8 mouse cellular contexts compared by ENCODE assay signal in the genomic region with DNA sequence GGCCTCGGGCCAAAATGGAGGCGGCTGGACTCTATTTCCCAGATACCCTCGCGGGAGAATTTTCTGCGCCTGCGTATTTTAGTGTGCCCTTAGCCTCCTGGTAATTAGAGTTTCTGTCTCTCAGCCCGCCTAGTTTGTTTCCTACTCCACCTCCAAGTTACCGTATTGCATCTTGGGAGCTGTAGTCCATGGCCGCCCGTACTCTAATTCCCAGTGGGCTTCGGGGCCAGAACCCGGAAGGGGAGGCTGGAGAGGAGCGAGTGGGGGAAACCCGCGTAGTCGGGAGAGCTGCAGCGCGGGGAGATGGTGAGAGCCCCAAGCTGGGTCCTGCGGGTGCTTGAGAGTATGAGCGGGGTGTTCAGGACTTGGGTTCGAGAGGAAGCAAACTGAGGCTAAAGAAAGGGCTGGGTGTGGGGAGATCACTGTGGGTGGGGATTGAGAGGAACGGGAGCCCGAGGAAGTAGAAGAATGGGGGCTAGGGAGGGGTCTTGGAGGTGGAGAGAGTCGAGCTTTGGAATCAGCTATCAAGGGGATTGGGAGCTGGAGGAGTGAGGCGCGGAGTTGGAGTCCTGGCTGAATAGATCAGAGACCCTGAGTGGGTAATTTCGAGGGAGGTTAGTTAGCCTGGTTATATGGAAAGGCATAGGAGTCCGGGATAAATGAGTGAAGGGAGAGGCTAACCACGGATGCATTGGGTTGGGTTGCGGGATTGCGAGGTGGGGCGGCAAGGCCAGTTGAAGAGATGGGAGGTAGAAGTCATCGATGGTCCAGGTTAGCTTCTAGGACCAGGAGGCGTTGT. TPM values are rescaled to one million over a fixed set of nuclear protein-coding genes. Genes with fewer than 3 reads are reported as not detected.
DNase-seq lines count a peak whose midpoint lies in the region; ATAC-seq lines count a peak whose summit lies in the region.

A gene (plus strand): TSS at position 229 of the 799 bp plus-strand sequence.

- no peaks in the 10 kb centered on the region for H3K36me3 ChIP-seq in intestine, embryonic 14.5 days (ENCODE audit: control insufficient read depth, insufficient read depth, low read length)

- intact Hi-C loops in left cerebral cortex, postnatal 14 days (cut with DNase I): no loop called here

- peak within 1 kb of the TSS; percentile 94 for H3K4me2 ChIP-seq in intestine, embryonic 14.5 days (ENCODE audit: low read length)

- H3K9ac ChIP-seq in intestine, embryonic 14.5 days (ENCODE audit: low read length): peak within 1 kb of the TSS; percentile 67

- ATAC-seq in intestine, embryonic 14.5 days (replicated peaks; ENCODE audit: low FRiP score, low TSS enrichment, low read depth): peak; percentile 89

- WGBS in intestine, embryonic 14.5 days: 2% methylated on average over 34 of the region's 34 CpGs

- peaks cover 8% of the 10 kb centered on the region for H3K4me1 ChIP-seq in intestine, embryonic 14.5 days (replicated peaks; ENCODE audit: control insufficient read depth, insufficient read depth, low read length)

- H3K27ac ChIP-seq in intestine, embryonic 14.5 days (ENCODE audit: low read depth): no peak within 1 kb of the TSS

- no peaks in the 10 kb centered on the region for H3K27me3 ChIP-seq in intestine, embryonic 14.5 days (replicated peaks; ENCODE audit: control insufficient read depth, insufficient read depth, low read length)

- H3K4me3 ChIP-seq in intestine, embryonic 14.5 days (ENCODE audit: low read depth, low read length): peak within 1 kb of the TSS; percentile 85

- peaks cover 7% of the 10 kb centered on the region; the same call in 1 of the 2 replicates for H3K9me3 ChIP-seq in intestine, embryonic 14.5 days (ENCODE audit: control insufficient read depth, low read length)

- DNase-seq in adrenal gland, adult 18-20 months (ENCODE audit: low spot score in 2 of 2): peak; percentile 79 to 81
- DNase-seq in embryo, embryonic 11 days: peak; percentile 97
- DNase-seq in gastrocnemius, postnatal 25 days: peak; percentile 95
- peak; percentile 89 for DNase-seq in intestine, embryonic 14.5 days (ENCODE audit: low spot score)
- peak; percentile 94 to 97 for DNase-seq in left cerebral cortex, postnatal 14 days (ENCODE audit: low spot score in 2 of 2)
- DNase-seq in mesoderm, embryonic 11.5 days (ENCODE audit: low read depth, low spot score): peak; percentile 97
- DNase-seq in right cerebral cortex, postnatal 36 days (ENCODE audit: low spot score in 2 of 2): peak; percentile 91 to 95
- DNase-seq in yolk sac, embryonic 10.5 days (ENCODE audit: low spot score): peak; percentile 96

RNA-seq across cellular contexts. Expression of the gene that starts here (rescaled TPM):
- 10 to 100 TPM; 12.6 to 15.4 TPM for total RNA-seq in adrenal gland, adult 18-20 months (2021)
- 1 to 10 TPM; 2.9 TPM for total RNA-seq in gastrocnemius, postnatal 25 days (2021)
- polyA plus RNA-seq in intestine, embryonic 14.5 days (2014; fragmentation: Nextera tagmentation; extraction: Ambion mirVana): 8.1 and 8.8 TPM in 2 replicates
- total RNA-seq in left cerebral cortex, postnatal 14 days (2021): 10 to 100 TPM; 11.5 to 12.6 TPM
